Mouse (Mus musculus) hindbrain, embryonic 11.5 days (tissue): ENCODE data around the gene Rspry1. TPM values are rescaled to one million over a fixed set of nuclear protein-coding genes. Genes with fewer than 3 reads are reported as not detected.
A peak's percentile ranks its signal among the peaks of the same experiment; 100 is the strongest.

Source experiments
- ATAC-seq: fragments of 200-750 bp; cut with Nextera tagmentation; 2 replicates; pipeline ENCODE4 v1.8.0; 2017; ENCODE audit warnings: mild to moderate bottlenecking, moderate TSS enrichment, moderate library complexity; ENCODE audit not compliant: low FRiP score
- DNase-seq: peaks from one replicate; pipeline ENCODE4 v3.0.0-alpha.2; 2015; ENCODE audit warnings: low spot score
- H3K27ac ChIP-seq: fragments of 300-500 bp; sonication (generic); 2 replicates; pipeline ENCODE4 v1.5.1; 2014; ENCODE audit warnings: mild to moderate bottlenecking, low read depth, low read length
- H3K27me3 ChIP-seq: fragments of 300-500 bp; sonication (generic); 2 replicates; pipeline ENCODE4 v1.6.1; 2014; ENCODE audit warnings: mild to moderate bottlenecking, low read length, moderate library complexity, mixed read lengths; ENCODE audit not compliant: control insufficient read depth, insufficient read depth
- H3K36me3 ChIP-seq: fragments of 300-500 bp; sonication (generic); 2 replicates; pipeline ENCODE4 v1.6.1; 2014; ENCODE audit warnings: mild to moderate bottlenecking, low read length, moderate library complexity, mixed read lengths; ENCODE audit not compliant: control insufficient read depth, insufficient read depth
- H3K4me1 ChIP-seq: fragments of 300-500 bp; sonication (generic); replicated peaks from 2 replicates; pipeline ENCODE4 v1.6.1; 2014; ENCODE audit warnings: low read length, mixed read lengths; ENCODE audit not compliant: control insufficient read depth, insufficient read depth
- H3K4me2 ChIP-seq: fragments of 300-500 bp; sonication (generic); replicated peaks from 2 replicates; pipeline ENCODE4 v1.6.1; 2014; ENCODE audit warnings: mild to moderate bottlenecking, low read depth, low read length
- H3K4me3 ChIP-seq: fragments of 300-500 bp; sonication (generic); 2 replicates; pipeline ENCODE4 v1.5.1; 2014; ENCODE audit warnings: low read depth, low read length
- H3K9ac ChIP-seq: fragments of 300-500 bp; sonication (generic); 2 replicates; pipeline ENCODE4 v1.6.1; 2014; ENCODE audit warnings: low read depth, low read length
- H3K9me3 ChIP-seq: fragments of 300-500 bp; sonication (generic); 2 replicates; pipeline ENCODE4 v1.6.1; 2016; ENCODE audit warnings: low read length; ENCODE audit not compliant: control insufficient read depth
- WGBS: fragments of 180-500 bp; shearing (Covaris S2); extraction: QIAGEN DNeasy Blood & Tissue Kit; methylation state at CpG from one replicate; pipeline ENCODE4 v1.1.7; 2014; 5-methylcytosine and 5-hydroxymethylcytosine counted together
- polyA plus RNA-seq: library from polyadenylated mRNA; unstranded; fragments of >200 nt; fragmentation: Nextera tagmentation; extraction: Ambion mirVana; gene quantifications from 2 replicates; pipeline ENCODE4 v1.2.1, GENCODE M21; 2014

Rspry1 gene
- polyA plus RNA-seq, 1 experiment from 2014 or later: 45.5 TPM

GRCm38 (mm10) chr8:94658031-94658430 lies 56.3 kb downstream of the Rspry1 start:
- DNase-seq (no peak), ATAC-seq (no peak)
- 97% methylated on average over 2 of the region's 2 CpGs for WGBS
- Histone ChIP-seq H3K9me3 (no peaks in the 10 kb centered on the region), H3K36me3 (0 out of 2 replicates have a peak, but pooled peaks cover 4% of the 10 kb centered on the region), H3K4me2 (no peak overlapping the region), H3K27me3 (no peaks in the 10 kb centered on the region), H3K4me3 (no peak overlapping the region), H3K4me1 (no peaks in the 10 kb centered on the region), H3K27ac (no peak overlapping the region), H3K9ac (no peak overlapping the region)

- no peaks in the 10 kb centered on the region for H3K9me3 ChIP-seq
- DNase-seq (no peak), ATAC-seq (no peak)
- no peaks in the 10 kb centered on the region for H3K4me1 ChIP-seq
- no peak overlapping the region for H3K4me2 ChIP-seq
- no peak overlapping the region for H3K9ac ChIP-seq
- H3K27me3 ChIP-seq: no peaks in the 10 kb centered on the region
- no peak overlapping the region for H3K27ac ChIP-seq
- 0 out of 2 replicates have a peak, but pooled peaks cover 4% of the 10 kb centered on the region for H3K36me3 ChIP-seq
- 87% methylated on average over 4 of the region's 4 CpGs for WGBS
- H3K4me3 ChIP-seq: no peak overlapping the region
These were observed 58.7 kb downstream of the Rspry1 start for GRCm38 (mm10) chr8:94660418-94660817.

- no peak overlapping the region for H3K4me2 ChIP-seq
- ATAC-seq: no peak
- H3K9me3 ChIP-seq: no peaks in the 10 kb centered on the region
- DNase-seq: no peak
- WGBS: 87% methylated on average over 2 of the region's 2 CpGs
- no peaks in the 10 kb centered on the region for H3K36me3 ChIP-seq
- no peak overlapping the region for H3K4me3 ChIP-seq
- no peaks in the 10 kb centered on the region for H3K4me1 ChIP-seq
- no peak overlapping the region for H3K9ac ChIP-seq
- no peaks in the 10 kb centered on the region for H3K27me3 ChIP-seq
- no peak overlapping the region for H3K27ac ChIP-seq
These were observed 63.0 kb downstream of the Rspry1 start for GRCm38 (mm10) chr8:94664722-94665121.

- Histone ChIP-seq H3K4me2 (peak within 1 kb of the TSS; percentile 76), H3K9me3 (no peaks in the 10 kb centered on the region), H3K36me3 (peaks cover 5% of the 10 kb centered on the region), H3K27ac (peak within 1 kb of the TSS; percentile 89), H3K4me3 (peak within 1 kb of the TSS; percentile 90), H3K9ac (peak within 1 kb of the TSS; percentile 98), H3K4me1 (no peaks in the 10 kb centered on the region), H3K27me3 (no peaks in the 10 kb centered on the region)
- ATAC-seq (peak; percentile 100), DNase-seq (peak; percentile 96)
- WGBS: 1% methylated on average over 67 of the region's 74 CpGs
These were observed 64.9 kb downstream of the Rspry1 start, which contains the start of gene Arl2bp for GRCm38 (mm10) chr8:94666456-94667308. Arl2bp (plus strand) TSS chr8:94666600.

- Histone ChIP-seq H3K4me1 (no peaks in the 10 kb centered on the region), H3K4me2 (no peak overlapping the region), H3K4me3 (no peak overlapping the region), H3K27ac (no peak overlapping the region), H3K9me3 (no peaks in the 10 kb centered on the region), H3K27me3 (no peaks in the 10 kb centered on the region), H3K9ac (no peak overlapping the region), H3K36me3 (peaks cover 12% of the 10 kb centered on the region)
- DNase-seq: no peak
- ATAC-seq: no peak
- WGBS: 82% methylated on average over 5 of the region's 5 CpGs
These were observed 72.6 kb downstream of the Rspry1 start for GRCm38 (mm10) chr8:94674384-94674783.

GRCm38 (mm10) chr8:94675923-94676322 lies 74.2 kb downstream of the Rspry1 start:
- Histone ChIP-seq H3K9me3 (no peaks in the 10 kb centered on the region), H3K4me1 (no peaks in the 10 kb centered on the region), H3K4me2 (no peak overlapping the region), H3K27me3 (no peaks in the 10 kb centered on the region), H3K36me3 (peaks cover 10% of the 10 kb centered on the region), H3K4me3 (no peak overlapping the region), H3K27ac (no peak overlapping the region), H3K9ac (no peak overlapping the region)
- ATAC-seq (no peak), DNase-seq (no peak)
- 84% methylated on average over 6 of the region's 6 CpGs for WGBS

GRCm38 (mm10) chr8:94678582-94678981 lies 76.8 kb downstream of the Rspry1 start:
- Histone ChIP-seq H3K4me3 (no peak overlapping the region), H3K4me2 (no peak overlapping the region), H3K27me3 (no peaks in the 10 kb centered on the region), H3K9ac (no peak overlapping the region), H3K4me1 (no peaks in the 10 kb centered on the region), H3K36me3 (0 out of 2 replicates have a peak, but pooled peaks cover 2% of the 10 kb centered on the region), H3K9me3 (no peaks in the 10 kb centered on the region), H3K27ac (no peak overlapping the region)
- no peak for ATAC-seq
- 60% methylated on average over 9 of the region's 9 CpGs for WGBS
- no peak for DNase-seq

- 86% methylated on average over 3 of the region's 3 CpGs for WGBS
- ATAC-seq: no peak
- H3K27me3 ChIP-seq: no peaks in the 10 kb centered on the region
These were observed 78.7 kb downstream of the Rspry1 start for GRCm38 (mm10) chr8:94680414-94680813.

More at GRCm38 (mm10) chr8:94680414-94680813, 78.7 kb downstream of the Rspry1 start:
- H3K27ac ChIP-seq: no peak overlapping the region
- H3K4me1 ChIP-seq: no peaks in the 10 kb centered on the region
- no peaks in the 10 kb centered on the region for H3K9me3 ChIP-seq
- no peaks in the 10 kb centered on the region for H3K36me3 ChIP-seq
- no peak overlapping the region for H3K9ac ChIP-seq
- no peak for DNase-seq
- H3K4me3 ChIP-seq: no peak overlapping the region
- H3K4me2 ChIP-seq: no peak overlapping the region
